Mouse (Mus musculus): ENCODE data around the gene Hdac9. TPM values are rescaled to one million over a fixed set of nuclear protein-coding genes. Genes with fewer than 3 reads are reported as not detected.

Hdac9 gene
- total and polyA plus RNA-seq, 2 experiments = 0.56 to 1.6 TPM

DNA sequence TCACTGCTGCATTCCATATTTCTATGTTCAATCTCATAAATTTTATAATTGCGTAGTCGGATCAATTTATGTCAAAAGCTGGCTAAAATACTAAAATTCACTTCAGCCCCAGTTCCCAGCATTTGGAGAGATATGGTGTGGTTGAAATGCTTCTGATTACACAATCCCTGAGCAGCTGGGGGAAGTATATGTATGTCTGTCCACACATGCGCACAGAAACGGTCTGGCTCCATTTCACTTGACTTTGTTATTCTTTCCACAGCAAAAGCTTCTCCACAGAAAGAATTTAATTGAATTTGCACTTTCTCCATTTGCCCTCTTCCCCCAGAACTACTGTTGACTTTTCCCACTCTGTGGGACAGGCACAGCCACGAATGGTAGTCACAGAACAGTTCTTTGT is 357.9 kb downstream of the Hdac9 start:
- DNase-seq (ENCODE audit: extremely low read depth, low read depth, low spot score) = no peak
- H3K79me2 ChIP-seq (ENCODE audit: control insufficient read depth, insufficient read depth, low read length) = no peaks in the 10 kb centered on the region
- no peak overlapping the region for H3K27ac ChIP-seq (replicated peaks; ENCODE audit: insufficient read depth, low read depth, low read length)
- no peaks in the 10 kb centered on the region for H3K4me1 ChIP-seq (ENCODE audit: control insufficient read depth, insufficient read depth, low read length)
- H3K36me3 ChIP-seq (ENCODE audit: control insufficient read depth, insufficient read depth, low read length) = no peaks in the 10 kb centered on the region
- TF ChIP-seq CTCF (IDR thresholded peaks at IDR 0.05; ENCODE audit: low read depth, low read length) (no peak), POLR2A (IDR thresholded peaks at IDR 0.05; ENCODE audit: extremely low read depth, insufficient read depth, low read length) (no peak)
- WGBS = 67% methylated on average over 5 of the region's 5 CpGs
- H3K4me3 ChIP-seq (ENCODE audit: insufficient read depth, low read depth, low read length) = no peak overlapping the region
- H3K27me3 ChIP-seq (ENCODE audit: control insufficient read depth, insufficient read depth, low read length) = no peaks in the 10 kb centered on the region
- no peak overlapping the region for H3K9ac ChIP-seq (ENCODE audit: low read depth, low read length)

DNA sequence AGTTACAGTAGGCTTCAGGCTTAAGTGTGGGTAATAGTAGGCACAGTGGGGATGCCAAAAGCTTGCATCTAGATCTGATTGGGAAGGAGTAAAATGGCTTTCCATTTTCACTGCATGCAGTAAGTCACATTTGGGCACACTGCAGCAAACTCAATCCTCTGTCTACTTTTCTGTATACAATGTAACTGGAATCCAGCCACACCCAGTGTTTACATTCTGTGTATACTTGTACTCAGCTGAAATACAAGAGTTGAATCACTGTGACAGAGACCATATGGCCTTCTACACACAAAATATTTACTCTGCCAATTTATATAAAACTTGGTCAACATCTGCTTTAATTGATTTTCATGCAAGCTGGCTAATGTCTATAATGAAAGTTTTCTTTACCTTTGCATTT is 362.1 kb downstream of the Hdac9 start:
- TF ChIP-seq POLR2A (IDR thresholded peaks at IDR 0.05; ENCODE audit: extremely low read depth, insufficient read depth, low read length) = no peak
- TF ChIP-seq CTCF (IDR thresholded peaks at IDR 0.05; ENCODE audit: low read depth, low read length) = no peak
- no peak for DNase-seq (ENCODE audit: extremely low read depth, low read depth, low spot score)
- Histone ChIP-seq H3K4me3 (ENCODE audit: insufficient read depth, low read depth, low read length) (no peak overlapping the region), H3K79me2 (ENCODE audit: control insufficient read depth, insufficient read depth, low read length) (no peaks in the 10 kb centered on the region), H3K36me3 (ENCODE audit: control insufficient read depth, insufficient read depth, low read length) (no peaks in the 10 kb centered on the region), H3K27ac (replicated peaks; ENCODE audit: insufficient read depth, low read depth, low read length) (no peak overlapping the region), H3K27me3 (ENCODE audit: control insufficient read depth, insufficient read depth, low read length) (no peaks in the 10 kb centered on the region), H3K9ac (ENCODE audit: low read depth, low read length) (no peak overlapping the region), H3K4me1 (ENCODE audit: control insufficient read depth, insufficient read depth, low read length) (no peaks in the 10 kb centered on the region)

GRCm38 (mm10) chr12:34550268-34550667 is 366.6 kb downstream of the Hdac9 start:
- no peak for TF ChIP-seq POLR2A (IDR thresholded peaks at IDR 0.05; ENCODE audit: extremely low read depth, insufficient read depth, low read length)
- no peak for TF ChIP-seq CTCF (IDR thresholded peaks at IDR 0.05; ENCODE audit: low read depth, low read length)
- H3K9ac ChIP-seq (ENCODE audit: low read depth, low read length) = no peak overlapping the region
- no peaks in the 10 kb centered on the region for H3K4me1 ChIP-seq (ENCODE audit: control insufficient read depth, insufficient read depth, low read length)
- DNase-seq (ENCODE audit: extremely low read depth, low read depth, low spot score) = no peak
- H3K79me2 ChIP-seq (ENCODE audit: control insufficient read depth, insufficient read depth, low read length) = no peaks in the 10 kb centered on the region
- H3K27ac ChIP-seq (replicated peaks; ENCODE audit: insufficient read depth, low read depth, low read length) = no peak overlapping the region
- WGBS = 71% methylated on average over 9 of the region's 9 CpGs
- H3K36me3 ChIP-seq (ENCODE audit: control insufficient read depth, insufficient read depth, low read length) = no peaks in the 10 kb centered on the region
- H3K4me3 ChIP-seq (ENCODE audit: insufficient read depth, low read depth, low read length) = no peak overlapping the region
- no peaks in the 10 kb centered on the region for H3K27me3 ChIP-seq (ENCODE audit: control insufficient read depth, insufficient read depth, low read length)

DNA sequence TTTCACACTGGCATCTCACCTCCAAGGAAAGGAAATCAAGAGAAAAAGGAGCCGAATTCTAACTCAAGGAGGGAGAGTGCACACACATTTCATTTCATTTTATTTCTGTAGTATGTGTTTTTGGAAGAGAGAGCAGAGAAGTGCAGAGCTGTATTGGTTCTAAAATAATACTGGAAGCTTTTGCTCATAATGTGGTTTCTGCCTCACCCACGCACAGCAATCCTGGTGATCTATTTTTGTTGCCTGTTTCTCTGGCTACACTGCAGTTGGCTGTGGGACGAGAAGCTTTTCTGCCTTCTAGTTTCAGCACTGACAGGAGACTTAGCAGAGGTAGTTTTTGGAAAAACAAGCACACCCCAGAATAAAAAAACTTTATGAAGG is 387.7 kb downstream of the Hdac9 start:
- no peaks in the 10 kb centered on the region for H3K27me3 ChIP-seq (ENCODE audit: control insufficient read depth, insufficient read depth, low read length)
- no peaks in the 10 kb centered on the region for H3K79me2 ChIP-seq (ENCODE audit: control insufficient read depth, insufficient read depth, low read length)
- H3K27ac ChIP-seq (replicated peaks; ENCODE audit: insufficient read depth, low read depth, low read length) = no peak overlapping the region
- H3K9ac ChIP-seq (ENCODE audit: low read depth, low read length) = no peak overlapping the region
- TF ChIP-seq POLR2A (IDR thresholded peaks at IDR 0.05; ENCODE audit: extremely low read depth, insufficient read depth, low read length) = no peak
- no peak for TF ChIP-seq CTCF (IDR thresholded peaks at IDR 0.05; ENCODE audit: low read depth, low read length)
- no peaks in the 10 kb centered on the region for H3K4me1 ChIP-seq (ENCODE audit: control insufficient read depth, insufficient read depth, low read length)
- no peak overlapping the region for H3K4me3 ChIP-seq (ENCODE audit: insufficient read depth, low read depth, low read length)
- WGBS = 65% methylated on average over 3 of the region's 3 CpGs
- no peaks in the 10 kb centered on the region for H3K36me3 ChIP-seq (ENCODE audit: control insufficient read depth, insufficient read depth, low read length)
- DNase-seq (ENCODE audit: extremely low read depth, low read depth, low spot score) = no peak

- 53% methylated on average over 11 of the region's 11 CpGs for WGBS
- DNase-seq (ENCODE audit: extremely low read depth, low read depth, low spot score) = no peak
These were observed 388.4 kb downstream of the Hdac9 start for GRCm38 (mm10) chr12:34528201-34529164.

DNA sequence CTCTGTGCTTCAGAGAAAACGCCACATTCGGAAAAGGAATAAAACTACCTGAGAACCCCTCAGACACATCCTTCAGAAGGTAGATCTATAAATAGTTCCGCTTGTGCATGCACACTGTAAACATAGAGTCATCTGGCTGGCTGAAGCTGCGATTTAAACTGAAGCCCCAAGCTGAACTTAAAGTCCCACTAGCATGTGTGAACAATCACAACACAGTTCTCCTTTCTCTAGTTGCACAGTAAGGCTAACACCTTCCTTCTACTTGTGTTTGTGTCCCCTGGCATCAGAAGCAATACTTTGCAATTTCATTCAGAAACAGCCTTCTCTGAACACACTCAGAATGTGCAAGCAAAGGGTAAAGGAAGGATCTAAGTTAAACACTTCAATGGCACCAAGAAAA is 389.1 kb downstream of the Hdac9 start:
- no peak for TF ChIP-seq POLR2A (IDR thresholded peaks at IDR 0.05; ENCODE audit: extremely low read depth, insufficient read depth, low read length)
- no peak for TF ChIP-seq CTCF (IDR thresholded peaks at IDR 0.05; ENCODE audit: low read depth, low read length)
- H3K27ac ChIP-seq (replicated peaks; ENCODE audit: insufficient read depth, low read depth, low read length) = no peak overlapping the region
- 74% methylated on average over 4 of the region's 4 CpGs for WGBS
- H3K36me3 ChIP-seq (ENCODE audit: control insufficient read depth, insufficient read depth, low read length) = no peaks in the 10 kb centered on the region
- no peak overlapping the region for H3K9ac ChIP-seq (ENCODE audit: low read depth, low read length)
- H3K79me2 ChIP-seq (ENCODE audit: control insufficient read depth, insufficient read depth, low read length) = no peaks in the 10 kb centered on the region
- no peak for DNase-seq (ENCODE audit: extremely low read depth, low read depth, low spot score)
- H3K4me3 ChIP-seq (ENCODE audit: insufficient read depth, low read depth, low read length) = no peak overlapping the region
- H3K27me3 ChIP-seq (ENCODE audit: control insufficient read depth, insufficient read depth, low read length) = no peaks in the 10 kb centered on the region
- no peaks in the 10 kb centered on the region for H3K4me1 ChIP-seq (ENCODE audit: control insufficient read depth, insufficient read depth, low read length)

More at GRCm38 (mm10) chr12:34528201-34529164, 388.4 kb downstream of the Hdac9 start:
- TF ChIP-seq CTCF (IDR thresholded peaks at IDR 0.05; ENCODE audit: low read depth, low read length) (no peak), POLR2A (IDR thresholded peaks at IDR 0.05; ENCODE audit: extremely low read depth, insufficient read depth, low read length) (no peak)
- Histone ChIP-seq H3K79me2 (ENCODE audit: control insufficient read depth, insufficient read depth, low read length) (no peaks in the 10 kb centered on the region), H3K4me3 (ENCODE audit: insufficient read depth, low read depth, low read length) (no peak overlapping the region), H3K36me3 (ENCODE audit: control insufficient read depth, insufficient read depth, low read length) (no peaks in the 10 kb centered on the region), H3K9ac (ENCODE audit: low read depth, low read length) (no peak overlapping the region), H3K27ac (replicated peaks; ENCODE audit: insufficient read depth, low read depth, low read length) (no peak overlapping the region), H3K27me3 (ENCODE audit: control insufficient read depth, insufficient read depth, low read length) (no peaks in the 10 kb centered on the region), H3K4me1 (ENCODE audit: control insufficient read depth, insufficient read depth, low read length) (no peaks in the 10 kb centered on the region)

Measured in liver, adult 2 months (tissue).